Mouse (Mus musculus) embryonic fibroblast, embryonic 13.5 days (primary cell): Measurements from ENCODE around the gene Rnf44.

Experiments
- CTCF ChIP-seq: IDR thresholded peaks from 2 replicates; pipeline ENCODE4 v1.5.1; 2011; ENCODE audit warnings: mild to moderate bottlenecking, control low read depth, low read length, moderate library complexity, borderline replicate concordance; ENCODE audit not compliant: insufficient read depth
- POLR2A ChIP-seq: IDR thresholded peaks from 2 replicates; pipeline ENCODE4 v1.6.1; 2011; ENCODE audit warnings: low read depth, mild to moderate bottlenecking, control low read depth, low read length, moderate library complexity

DNA sequence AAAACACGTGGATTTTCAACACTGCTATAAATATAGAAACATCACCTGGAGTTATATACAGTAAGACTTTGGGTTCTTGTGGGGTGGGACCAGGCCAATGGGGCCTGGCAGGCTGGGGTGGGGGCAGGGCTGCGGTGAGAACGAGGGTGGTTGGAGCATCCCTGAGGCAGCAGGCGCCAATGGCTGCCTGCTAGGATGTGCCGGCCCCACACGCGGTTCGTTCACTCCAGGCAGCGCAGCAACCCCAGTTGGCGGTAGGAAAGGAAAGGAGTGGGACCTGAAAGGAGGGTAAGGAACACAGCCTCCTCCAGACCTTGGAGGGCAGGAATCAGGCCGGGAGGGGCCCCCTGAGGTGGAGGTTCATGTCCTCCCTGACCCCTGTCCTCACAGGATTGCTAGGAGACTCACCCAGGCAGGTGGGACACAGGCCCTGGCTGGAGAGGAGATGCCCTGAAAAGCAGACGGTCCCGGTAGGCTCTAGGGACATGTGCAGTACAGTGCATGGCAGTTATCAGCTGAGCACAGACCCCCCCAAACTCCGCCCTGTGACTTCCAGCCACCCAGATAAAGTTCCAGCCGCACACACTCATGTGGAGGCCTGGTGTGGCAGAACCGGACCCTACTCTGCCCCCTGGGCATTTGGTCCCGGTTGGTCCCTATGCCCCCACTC lies 13.4 kb downstream of the Rnf44 start:
- TF ChIP-seq POLR2A (no peak), CTCF (no peak)
